Mouse (Mus musculus) lung, adult 2 months (tissue): ENCODE measurements around the gene Calml4.

Experiments used
- CTCF ChIP-seq: fragments of 200-500 bp; IDR thresholded peaks from 2 replicates; pipeline ENCODE4 v1.5.1; 2011; ENCODE audit warnings: mild to moderate bottlenecking, low read length, control low read depth; ENCODE audit not compliant: insufficient read depth
- POLR2A ChIP-seq: fragments of 200-500 bp; IDR thresholded peaks from 2 replicates; pipeline ENCODE4 v1.6.1; 2011; ENCODE audit warnings: low read depth, mild to moderate bottlenecking, control low read depth, low read length, borderline replicate concordance; ENCODE audit errors: extremely low read depth

DNA sequence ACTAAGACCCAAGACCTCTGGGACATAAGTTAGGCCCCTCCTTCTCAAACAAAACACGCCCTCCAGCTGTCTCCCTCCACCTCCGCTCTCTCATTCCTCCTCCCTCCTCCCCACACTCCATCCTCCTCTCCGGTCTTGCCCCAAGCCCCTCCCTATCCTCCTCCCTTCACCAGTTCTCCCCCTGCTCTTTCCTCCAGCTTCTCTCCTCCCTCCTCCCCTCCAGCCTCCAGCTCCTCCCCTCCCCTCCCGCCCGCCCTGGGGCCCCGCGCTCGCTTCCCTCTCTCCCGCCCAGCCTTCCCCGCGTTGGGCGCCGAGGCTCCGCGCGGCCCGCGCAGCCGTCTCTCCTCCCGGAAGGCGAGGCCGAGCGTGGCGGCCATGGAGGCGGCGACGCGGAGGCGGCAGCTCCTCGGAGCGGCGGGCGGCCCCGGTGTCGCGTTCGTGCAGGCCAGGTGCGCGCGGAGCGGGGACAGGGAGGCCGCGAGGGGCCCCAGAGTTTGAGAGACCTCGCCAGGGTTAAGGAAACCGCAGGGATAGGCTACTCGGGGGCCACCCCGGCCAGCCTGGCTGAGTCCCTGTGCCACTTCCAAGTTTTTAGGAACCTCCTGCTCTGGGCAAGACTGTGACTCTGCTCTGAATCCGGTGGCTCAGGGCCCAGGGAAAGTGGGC, 19.2 kb upstream of the Calml4 start, which contains the start of gene Cln6:
- TF ChIP-seq CTCF = no peak
- TF ChIP-seq POLR2A = peak; percentile 29; the same call in 1 of the 2 replicates
